Mouse (Mus musculus): ENCODE data around the gene Gab2. TPM values are rescaled to one million over a fixed set of nuclear protein-coding genes. Genes with fewer than 3 reads are reported as not detected.

The Gab2 gene
- polyA plus RNA-seq, 1 experiment from 2014 or later, result 1.5 TPM

DNA sequence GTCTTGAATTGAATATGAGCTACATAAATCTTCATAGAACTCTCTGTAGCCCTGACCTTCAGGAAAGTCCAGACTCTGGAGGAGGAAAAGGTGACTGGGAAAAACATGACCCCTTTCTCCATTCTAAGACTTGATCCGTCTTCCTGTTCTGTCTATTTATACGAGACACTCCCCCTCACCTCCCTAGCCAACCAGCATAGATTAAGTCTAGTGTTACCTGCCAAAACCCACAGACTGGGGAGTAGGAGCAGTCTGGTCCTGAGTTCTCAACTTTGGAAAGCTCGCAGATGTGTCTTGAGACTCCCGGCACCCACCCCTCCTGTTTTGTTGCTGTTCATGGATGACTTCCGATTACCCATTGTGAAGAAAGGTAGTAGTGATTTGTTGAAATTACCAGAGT, 166.8 kb downstream of the Gab2 start:
- Histone ChIP-seq H3K27me3 (ENCODE audit: insufficient read depth, low read length) (no peaks in the 10 kb centered on the region), H3K4me2 (ENCODE audit: low read depth, low read length) (no peak overlapping the region), H3K9ac (replicated peaks) (no peak overlapping the region), H3K4me1 (ENCODE audit: insufficient read depth) (peaks cover 2% of the 10 kb centered on the region; the same call in 1 of the 2 replicates), H3K9me3 (ENCODE audit: low read length) (no peaks in the 10 kb centered on the region), H3K36me3 (replicated peaks; ENCODE audit: insufficient read depth, low read length) (no peaks in the 10 kb centered on the region), H3K4me3 (ENCODE audit: low read depth, low read length) (no peak overlapping the region), H3K27ac (ENCODE audit: low read depth) (no peak overlapping the region)
- DNase-seq (no peak), ATAC-seq (no peak)
- TF ChIP-seq EP300 (IDR thresholded peaks at IDR 0.05; ENCODE audit: low read depth) (no peak), CTCF (IDR thresholded peaks at IDR 0.05; ENCODE audit: low read depth) (no peak)
- 80% methylated on average over 5 of the region's 5 CpGs for WGBS (ENCODE audit: insufficient replicate concordance)

DNA sequence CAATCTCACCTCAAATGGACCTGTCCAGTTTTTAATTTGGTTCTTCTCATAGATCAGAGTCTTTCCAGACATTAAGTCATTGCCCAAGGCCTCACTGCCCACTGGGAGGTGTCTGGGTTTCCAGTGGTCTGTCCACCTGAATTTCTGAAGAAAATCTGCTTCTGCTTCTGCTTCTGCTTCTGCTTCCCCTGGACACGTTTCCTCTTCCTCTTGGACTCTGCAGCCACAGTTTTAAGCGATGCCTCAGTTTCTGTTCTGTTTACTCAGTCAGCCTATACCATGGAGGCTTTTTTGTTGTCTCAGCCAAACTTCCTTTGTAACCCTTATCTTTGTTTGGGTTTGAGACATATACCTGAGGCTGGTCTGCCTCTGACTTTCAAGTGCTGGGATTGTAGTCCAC, 170.3 kb downstream of the Gab2 start:
- 25% methylated on average over 2 of the region's 2 CpGs for WGBS (ENCODE audit: insufficient replicate concordance)

DNA sequence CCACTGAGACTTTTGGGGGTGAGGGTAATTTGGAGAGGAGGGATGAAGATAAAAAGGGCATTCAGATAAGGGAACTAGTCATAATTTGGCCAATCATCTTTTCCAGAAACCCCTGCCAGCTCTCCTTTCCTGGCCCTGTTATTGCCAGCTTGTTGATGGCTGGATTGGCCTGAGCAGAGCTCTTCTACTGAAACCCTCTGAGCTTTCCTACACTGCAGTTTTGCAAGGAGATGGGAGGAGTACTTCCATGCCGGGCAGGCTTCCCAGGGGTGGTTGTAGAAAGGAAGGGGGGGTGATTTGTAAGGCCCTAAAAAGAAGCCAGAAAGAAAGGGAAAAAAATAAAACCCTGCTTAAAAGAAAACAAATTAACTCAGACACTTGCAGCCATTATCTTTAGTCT, 181.2 kb downstream of the Gab2 start:
- Histone ChIP-seq H3K36me3 (replicated peaks; ENCODE audit: insufficient read depth, low read length) (no peaks in the 10 kb centered on the region), H3K27me3 (ENCODE audit: insufficient read depth, low read length) (no peaks in the 10 kb centered on the region), H3K9ac (replicated peaks) (no peak overlapping the region), H3K4me3 (ENCODE audit: low read depth, low read length) (no peak overlapping the region), H3K4me2 (ENCODE audit: low read depth, low read length) (no peak overlapping the region), H3K27ac (ENCODE audit: low read depth) (no peak overlapping the region), H3K4me1 (ENCODE audit: insufficient read depth) (no peaks in the 10 kb centered on the region), H3K9me3 (ENCODE audit: low read length) (no peaks in the 10 kb centered on the region)
- WGBS (ENCODE audit: insufficient replicate concordance), result 68% methylated on average over 1 of the region's 1 CpGs
- DNase-seq (no peak), ATAC-seq (no peak)
- TF ChIP-seq CTCF (IDR thresholded peaks at IDR 0.05; ENCODE audit: low read depth) (no peak), EP300 (IDR thresholded peaks at IDR 0.05; ENCODE audit: low read depth) (no peak)

More for the DNA sequence above, 170.3 kb downstream of the Gab2 start:
- no peak for ATAC-seq
- no peak for TF ChIP-seq EP300 (IDR thresholded peaks at IDR 0.05; ENCODE audit: low read depth)
- TF ChIP-seq CTCF (IDR thresholded peaks at IDR 0.05; ENCODE audit: low read depth), result no peak
- no peak for DNase-seq
- Histone ChIP-seq H3K27me3 (ENCODE audit: insufficient read depth, low read length) (no peaks in the 10 kb centered on the region), H3K27ac (ENCODE audit: low read depth) (no peak overlapping the region), H3K4me3 (ENCODE audit: low read depth, low read length) (no peak overlapping the region), H3K36me3 (replicated peaks; ENCODE audit: insufficient read depth, low read length) (no peaks in the 10 kb centered on the region), H3K4me2 (ENCODE audit: low read depth, low read length) (no peak overlapping the region), H3K9me3 (ENCODE audit: low read length) (no peaks in the 10 kb centered on the region), H3K4me1 (ENCODE audit: insufficient read depth) (peaks cover 2% of the 10 kb centered on the region; the same call in 1 of the 2 replicates), H3K9ac (replicated peaks) (no peak overlapping the region)

DNA sequence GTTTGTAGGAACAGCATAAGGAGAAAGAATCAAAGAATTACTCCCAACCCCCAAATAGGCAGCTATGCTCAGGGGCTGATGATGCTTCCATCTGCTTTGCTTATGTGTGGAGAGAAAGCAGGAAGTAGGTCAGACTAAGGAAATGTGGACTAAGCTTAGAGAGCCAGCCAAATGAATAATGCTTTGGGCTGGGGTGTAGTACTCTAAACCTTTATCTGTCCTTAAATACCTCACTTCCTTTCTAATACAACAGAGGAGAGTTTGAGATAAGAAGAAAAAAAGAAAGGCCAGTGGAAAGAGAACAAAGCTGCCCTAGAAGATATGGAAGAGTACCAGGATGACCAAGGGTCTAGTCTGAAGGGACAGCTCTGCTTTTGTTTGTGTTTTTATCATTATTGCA, 189.0 kb downstream of the Gab2 start:
- Histone ChIP-seq H3K4me1 (ENCODE audit: insufficient read depth) (no peaks in the 10 kb centered on the region; the same call in 1 of the 2 replicates), H3K9me3 (ENCODE audit: low read length) (no peaks in the 10 kb centered on the region), H3K27ac (ENCODE audit: low read depth) (peak overlapping the region; percentile 22; the same call in 1 of the 2 replicates), H3K36me3 (replicated peaks; ENCODE audit: insufficient read depth, low read length) (peaks cover 3% of the 10 kb centered on the region; the same call in 1 of the 2 replicates), H3K4me3 (ENCODE audit: low read depth, low read length) (no peak overlapping the region), H3K27me3 (ENCODE audit: insufficient read depth, low read length) (no peaks in the 10 kb centered on the region), H3K4me2 (ENCODE audit: low read depth, low read length) (no peak overlapping the region), H3K9ac (replicated peaks) (no peak overlapping the region)
- no peak for DNase-seq
- ATAC-seq, result peak; percentile 58
- TF ChIP-seq EP300 (IDR thresholded peaks at IDR 0.05; ENCODE audit: low read depth) (peak; percentile 84), CTCF (IDR thresholded peaks at IDR 0.05; ENCODE audit: low read depth) (no peak)

DNA sequence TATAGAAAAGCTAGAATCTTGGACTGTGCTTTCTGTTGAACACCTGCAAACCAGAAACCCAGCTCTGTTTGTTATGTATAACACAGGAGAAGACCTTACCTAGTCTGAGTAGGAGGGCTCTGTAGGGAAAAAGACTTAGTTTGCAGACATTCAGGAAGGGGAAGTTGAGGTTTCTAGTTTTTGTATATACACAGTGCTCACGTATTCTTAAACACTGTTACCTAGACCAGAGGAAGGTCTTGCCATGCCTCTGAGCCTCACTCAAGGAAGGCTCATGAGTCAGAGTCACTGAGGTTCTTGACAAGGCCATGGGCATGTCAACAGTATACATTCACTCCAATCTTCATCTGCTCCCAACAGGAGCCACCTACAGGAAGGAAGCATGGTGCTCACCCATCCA, 189.7 kb downstream of the Gab2 start:
- Histone ChIP-seq H3K27ac (ENCODE audit: low read depth) (no peak overlapping the region), H3K9ac (replicated peaks) (no peak overlapping the region), H3K27me3 (ENCODE audit: insufficient read depth, low read length) (no peaks in the 10 kb centered on the region), H3K4me1 (ENCODE audit: insufficient read depth) (no peaks in the 10 kb centered on the region; the same call in 1 of the 2 replicates), H3K9me3 (ENCODE audit: low read length) (no peaks in the 10 kb centered on the region), H3K4me2 (ENCODE audit: low read depth, low read length) (no peak overlapping the region), H3K36me3 (replicated peaks; ENCODE audit: insufficient read depth, low read length) (peaks cover 3% of the 10 kb centered on the region; the same call in 1 of the 2 replicates), H3K4me3 (ENCODE audit: low read depth, low read length) (no peak overlapping the region)
- DNase-seq, result no peak
- WGBS (ENCODE audit: insufficient replicate concordance), result 52% methylated on average over 1 of the region's 1 CpGs
- TF ChIP-seq CTCF (IDR thresholded peaks at IDR 0.05; ENCODE audit: low read depth) (no peak), EP300 (IDR thresholded peaks at IDR 0.05; ENCODE audit: low read depth) (no peak)
- ATAC-seq, result no peak

DNA sequence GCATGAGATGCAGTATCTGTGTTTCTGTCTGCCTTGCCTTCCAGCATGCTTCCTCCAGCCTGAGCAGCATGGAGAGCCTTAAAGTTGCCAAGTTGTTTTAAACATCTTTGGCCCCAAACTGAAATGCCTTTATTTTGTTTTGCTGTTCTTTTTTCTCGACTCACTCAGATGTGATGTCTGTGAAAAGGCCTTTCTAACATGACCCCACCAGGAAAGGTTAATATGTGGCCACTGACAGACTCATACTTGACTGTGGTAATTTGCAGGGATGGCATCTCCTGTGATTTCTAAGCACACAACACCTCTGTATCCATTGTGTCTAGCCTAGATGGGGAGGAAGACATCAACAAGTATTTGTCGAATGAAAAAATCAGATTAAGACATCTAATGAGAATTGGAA, 215.6 kb downstream of the Gab2 start:
- Histone ChIP-seq H3K36me3 (replicated peaks; ENCODE audit: insufficient read depth, low read length) (peaks cover 13% of the 10 kb centered on the region; the same call in 1 of the 2 replicates), H3K4me3 (ENCODE audit: low read depth, low read length) (no peak overlapping the region), H3K4me2 (ENCODE audit: low read depth, low read length) (no peak overlapping the region), H3K27ac (ENCODE audit: low read depth) (no peak overlapping the region), H3K9ac (replicated peaks) (no peak overlapping the region), H3K27me3 (ENCODE audit: insufficient read depth, low read length) (no peaks in the 10 kb centered on the region), H3K9me3 (ENCODE audit: low read length) (no peaks in the 10 kb centered on the region), H3K4me1 (ENCODE audit: insufficient read depth) (no peaks in the 10 kb centered on the region)
- no peak for DNase-seq
- no peak for ATAC-seq
- TF ChIP-seq CTCF (IDR thresholded peaks at IDR 0.05; ENCODE audit: low read depth), result no peak
- TF ChIP-seq EP300 (IDR thresholded peaks at IDR 0.05; ENCODE audit: low read depth), result no peak
- WGBS (ENCODE audit: insufficient replicate concordance), result 51% methylated on average over 2 of the region's 2 CpGs

DNA sequence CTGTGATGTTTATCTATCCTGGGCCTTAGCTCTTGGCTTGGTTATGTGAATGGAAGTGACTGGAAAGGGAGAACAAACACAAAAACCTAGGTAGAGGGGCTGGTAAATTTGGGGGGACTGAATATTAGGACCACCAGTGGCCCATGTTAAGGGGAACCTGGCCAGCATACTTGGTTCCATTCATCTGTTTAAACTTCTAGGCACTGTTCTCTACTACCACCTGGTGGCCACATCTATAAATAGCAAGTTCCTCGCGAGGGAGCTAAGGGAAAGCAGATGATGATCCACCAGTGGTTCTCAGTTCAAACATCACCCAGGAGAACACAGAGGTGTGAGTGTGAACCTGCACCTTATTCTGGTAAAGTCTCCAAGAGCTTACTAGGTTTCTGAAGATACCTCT, 216.1 kb downstream of the Gab2 start:
- ATAC-seq, result no peak
- no peak overlapping the region for H3K4me3 ChIP-seq (ENCODE audit: low read depth, low read length)
- peak; percentile 93 for TF ChIP-seq CTCF (IDR thresholded peaks at IDR 0.05; ENCODE audit: low read depth)
- TF ChIP-seq EP300 (IDR thresholded peaks at IDR 0.05; ENCODE audit: low read depth), result no peak
- 1% methylated on average over 2 of the region's 2 CpGs for WGBS (ENCODE audit: insufficient replicate concordance)
- no peaks in the 10 kb centered on the region for H3K9me3 ChIP-seq (ENCODE audit: low read length)
- no peak overlapping the region for H3K9ac ChIP-seq (replicated peaks)
- H3K36me3 ChIP-seq (replicated peaks; ENCODE audit: insufficient read depth, low read length), result peaks cover 13% of the 10 kb centered on the region; the same call in 1 of the 2 replicates
- peak; percentile 63 for DNase-seq
- no peaks in the 10 kb centered on the region for H3K27me3 ChIP-seq (ENCODE audit: insufficient read depth, low read length)
- no peak overlapping the region for H3K27ac ChIP-seq (ENCODE audit: low read depth)
- no peak overlapping the region for H3K4me2 ChIP-seq (ENCODE audit: low read depth, low read length)
- no peaks in the 10 kb centered on the region for H3K4me1 ChIP-seq (ENCODE audit: insufficient read depth)

Measured in liver, postnatal 0 days (tissue).